Mouse (Mus musculus): ENCODE measurements around the gene Ldlrad3.

DNA sequence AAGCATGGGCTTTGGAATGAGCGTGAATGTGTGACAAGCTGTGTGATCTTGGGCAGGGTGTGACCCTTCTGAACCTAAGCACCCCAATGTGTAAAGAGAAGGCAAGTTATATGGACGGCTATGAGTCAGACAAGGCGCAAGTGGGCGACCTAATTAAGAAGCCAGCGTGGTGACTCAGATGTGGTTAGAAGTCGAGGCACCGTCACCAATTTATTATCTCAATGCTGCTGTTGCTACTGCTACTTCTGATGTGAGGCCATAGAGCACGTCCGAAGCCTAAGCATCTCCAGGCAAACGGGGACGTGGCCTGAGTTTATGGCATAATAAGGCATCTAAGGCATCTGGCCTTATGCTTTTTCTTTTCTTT is 151.7 kb downstream of the Ldlrad3 start:
- TF ChIP-seq CTCF (IDR thresholded peaks at IDR 0.05) (no peak), POLR2A (IDR thresholded peaks at IDR 0.05; ENCODE audit: insufficient read depth, low read depth, low read length) (no peak), EP300 (IDR thresholded peaks at IDR 0.05; ENCODE audit: insufficient read depth, low read depth, low read length) (no peak)
